Mouse (Mus musculus): Measurements from ENCODE around the gene Cyp2j5.
A peak's percentile ranks its signal among the peaks of the same experiment; 100 is the strongest.
"Not testable (repeated sequence)": the region's sequence is repeated elsewhere in the genome, so short reads cannot be mapped to it uniquely, and the experiment has no call there.

Gene Cyp2j5

GRCm38 (mm10) chr4:96663991-96664390 is at the start of gene Cyp2j5:
Gene Cyp2j5 (minus strand): TSS chr4:96664154.
- DNase-seq (ENCODE audit: low spot score): no peak

- peak; percentile 71 for DNase-seq (ENCODE audit: low spot score)
Measured at GRCm38 (mm10) chr4:96705281-96705951, 41.5 kb upstream of the Cyp2j5 start.

- no peak for DNase-seq (ENCODE audit: low spot score)
Measured at GRCm38 (mm10) chr4:96698218-96698561, 34.2 kb upstream of the Cyp2j5 start.

GRCm38 (mm10) chr4:96697511-96698217 is 33.7 kb upstream of the Cyp2j5 start:
- no peak for DNase-seq (ENCODE audit: low spot score)

GRCm38 (mm10) chr4:96696614-96697360 is 32.8 kb upstream of the Cyp2j5 start:
- no peak for DNase-seq (ENCODE audit: low spot score)

GRCm38 (mm10) chr4:96687358-96687803 is 23.4 kb upstream of the Cyp2j5 start:
- no peak for DNase-seq (ENCODE audit: low spot score)

- peak; percentile 51 for DNase-seq (ENCODE audit: low spot score)
Measured at GRCm38 (mm10) chr4:96683474-96683873, 19.5 kb upstream of the Cyp2j5 start.

GRCm38 (mm10) chr4:96680966-96681365 is 17.0 kb upstream of the Cyp2j5 start:
- DNase-seq (ENCODE audit: low spot score): no peak

- peak; percentile 22 for DNase-seq (ENCODE audit: low spot score)
Measured at GRCm38 (mm10) chr4:96680233-96680632, 16.3 kb upstream of the Cyp2j5 start.

- DNase-seq (ENCODE audit: low spot score): no peak
Measured at GRCm38 (mm10) chr4:96664668-96665454, 907 bp upstream of the Cyp2j5 start.

- DNase-seq (ENCODE audit: low spot score): no peak
Measured at GRCm38 (mm10) chr4:96635455-96635854, 28.5 kb downstream of the Cyp2j5 start.

- DNase-seq (ENCODE audit: low spot score): no peak
Measured at GRCm38 (mm10) chr4:96622474-96622873, 41.5 kb downstream of the Cyp2j5 start.

- no peak for DNase-seq (ENCODE audit: low spot score)
Measured at GRCm38 (mm10) chr4:96591791-96592150, 72.2 kb downstream of the Cyp2j5 start.

GRCm38 (mm10) chr4:96590911-96591790 is 72.8 kb downstream of the Cyp2j5 start, which contains the start of gene Cyp2j9:
Gene Cyp2j9 (minus strand): TSS chr4:96591578.
- peak; percentile 92 for DNase-seq (ENCODE audit: low spot score)

GRCm38 (mm10) chr4:96581425-96582088 is 82.4 kb downstream of the Cyp2j5 start:
- DNase-seq (ENCODE audit: low spot score): no peak

- DNase-seq (ENCODE audit: low spot score): not testable (repeated sequence)
Measured at GRCm38 (mm10) chr4:96580351-96580750, 83.6 kb downstream of the Cyp2j5 start.
